ENCODE assay signal across 10 mouse cellular contexts in the genomic region with DNA sequence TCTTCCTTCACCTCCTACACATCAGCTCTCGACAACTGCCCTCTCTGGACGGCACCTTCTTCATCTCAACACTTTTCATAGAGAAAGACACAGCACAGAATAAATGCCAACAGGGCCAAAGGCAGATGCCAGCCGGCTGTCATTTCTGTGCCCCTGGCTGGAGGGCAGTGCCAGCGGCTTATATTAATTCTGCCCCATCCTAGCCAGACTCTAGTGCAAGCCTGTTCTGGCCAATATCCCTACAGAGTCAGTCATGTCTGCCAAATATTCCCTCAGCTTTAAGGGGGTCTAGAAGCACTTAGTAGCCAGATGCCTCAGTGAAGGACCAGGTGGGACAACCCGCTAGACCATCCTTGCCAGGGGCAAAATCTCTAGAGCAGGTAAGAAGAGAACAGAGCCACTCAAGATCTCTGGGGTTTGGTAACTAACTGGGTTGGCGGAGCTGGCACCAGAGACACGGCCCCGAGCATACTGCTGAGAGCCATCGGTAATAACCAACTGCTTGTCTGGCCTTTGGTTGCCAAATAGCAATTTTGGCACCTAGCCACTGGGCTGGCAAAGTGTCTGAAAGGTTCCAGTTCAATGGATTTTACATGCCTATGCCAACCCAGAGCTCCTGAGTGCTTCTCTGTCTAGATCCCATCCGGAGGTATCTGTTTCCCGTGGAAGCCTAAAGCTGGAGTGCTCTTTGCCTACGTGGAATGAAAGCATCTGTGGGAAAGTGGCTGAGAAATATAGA.
DNase-seq lines count a peak whose midpoint lies in the region; ATAC-seq lines count a peak whose summit lies in the region.
"Had no signal": no experiment of that assay in that cellular context is flagged by ENCODE, and none has a peak within 500 bp of the region (broad histone marks: within the 10 kb centered on the region; RNA-seq: fewer than 3 reads in every experiment).

No protein-coding gene starts in this region.

- H3K9ac ChIP-seq in heart, embryonic 12.5 days, result no peak overlapping the region
- H3K9ac ChIP-seq in neural tube, embryonic 14.5 days (replicated peaks; ENCODE audit: low read depth, low read length), result no peak overlapping the region
- no peak overlapping the region for H3K9ac ChIP-seq in neural tube, embryonic 15.5 days (replicated peaks)
- H3K9ac ChIP-seq: limb, embryonic 13.5 days had no signal

- no peaks in the 10 kb centered on the region for H3K36me3 ChIP-seq in heart, embryonic 12.5 days
- H3K36me3 ChIP-seq in neural tube, embryonic 14.5 days (ENCODE audit: control insufficient read depth, insufficient read depth, low read length), result no peaks in the 10 kb centered on the region
- no peaks in the 10 kb centered on the region for H3K36me3 ChIP-seq in neural tube, embryonic 15.5 days

- no peaks in the 10 kb centered on the region for H3K9me3 ChIP-seq in heart, embryonic 12.5 days (replicated peaks)
- H3K9me3 ChIP-seq in neural tube, embryonic 14.5 days (ENCODE audit: control insufficient read depth, low read length), result no peaks in the 10 kb centered on the region
- H3K9me3 ChIP-seq in neural tube, embryonic 15.5 days (replicated peaks), result no peaks in the 10 kb centered on the region
- H3K9me3 ChIP-seq: limb, embryonic 13.5 days had no signal

- no peaks in the 10 kb centered on the region for H3K27me3 ChIP-seq in heart, embryonic 12.5 days (replicated peaks)
- H3K27me3 ChIP-seq in neural tube, embryonic 14.5 days (ENCODE audit: control insufficient read depth, insufficient read depth, low read length), result no peaks in the 10 kb centered on the region
- H3K27me3 ChIP-seq in neural tube, embryonic 15.5 days (replicated peaks), result no peaks in the 10 kb centered on the region
- H3K27me3 ChIP-seq: limb, embryonic 13.5 days; megakaryocyte, embryonic 14.5 days had no signal

- 92% methylated on average over 12 of the region's 12 CpGs for WGBS in heart, embryonic 12.5 days
- 76% methylated on average over 12 of the region's 12 CpGs for WGBS in neural tube, embryonic 14.5 days
- 76% methylated on average over 12 of the region's 12 CpGs for WGBS in neural tube, embryonic 15.5 days

- H3K27ac ChIP-seq in heart, embryonic 12.5 days (ENCODE audit: poor library complexity, severe bottlenecking), result no peak overlapping the region
- no peak overlapping the region for H3K27ac ChIP-seq in neural tube, embryonic 14.5 days (ENCODE audit: low read depth, low read length)
- no peak overlapping the region for H3K27ac ChIP-seq in neural tube, embryonic 15.5 days (replicated peaks)
- H3K27ac ChIP-seq: limb, embryonic 13.5 days had no signal

- H3K4me3 ChIP-seq in heart, embryonic 12.5 days, result no peak overlapping the region
- H3K4me3 ChIP-seq in neural tube, embryonic 14.5 days (ENCODE audit: low read depth, low read length), result no peak overlapping the region
- no peak overlapping the region for H3K4me3 ChIP-seq in neural tube, embryonic 15.5 days (replicated peaks)
- H3K4me3 ChIP-seq: limb, embryonic 13.5 days; megakaryocyte, embryonic 14.5 days had no signal

- H3K4me2 ChIP-seq in heart, embryonic 12.5 days, result no peak overlapping the region
- no peak overlapping the region for H3K4me2 ChIP-seq in neural tube, embryonic 14.5 days (ENCODE audit: low read depth, low read length)
- no peak overlapping the region for H3K4me2 ChIP-seq in neural tube, embryonic 15.5 days
- H3K4me2 ChIP-seq: limb, embryonic 13.5 days had no signal

- ATAC-seq in heart, embryonic 12.5 days (ENCODE audit: insufficient number of reproducible peaks, low FRiP score), result no peak
- peak; percentile 44 for ATAC-seq in neural tube, embryonic 14.5 days (ENCODE audit: low read depth)
- ATAC-seq in neural tube, embryonic 15.5 days (ENCODE audit: low FRiP score), result no peak

- H3K4me1 ChIP-seq in heart, embryonic 12.5 days (replicated peaks), result no peaks in the 10 kb centered on the region
- no peaks in the 10 kb centered on the region for H3K4me1 ChIP-seq in neural tube, embryonic 14.5 days (ENCODE audit: control insufficient read depth, insufficient read depth, low read length)
- peaks cover 15% of the 10 kb centered on the region; the same call in 1 of the 2 replicates for H3K4me1 ChIP-seq in neural tube, embryonic 15.5 days
- H3K4me1 ChIP-seq: megakaryocyte, embryonic 14.5 days had no signal

- intact Hi-C loops in heart, postnatal 25 days (cut with DNase I), result no loop called here

- peak; percentile 88 for DNase-seq in heart, adult 11 months
- DNase-seq in cerebellum, adult 8-10 months, result peak; percentile 81
- peak; percentile 88 to 89 for DNase-seq in kidney, postnatal 36 days
- DNase-seq in heart, postnatal 25 days (ENCODE audit: low spot score), result no peak
- DNase-seq in thymus, postnatal 25 days, result no peak

Comparison
In these comparisons a context has a peak if more than half of its experiments do, and no peak if none do; other contexts are left out.
1. DNase-seq: peak in heart, adult 11 months (single experiment), cerebellum, adult 8-10 months (single experiment) and kidney, postnatal 36 days (2 of 2); none in heart, postnatal 25 days (single experiment) and thymus, postnatal 25 days (single experiment).